Mouse (Mus musculus): ENCODE data around the gene Acbd5. TPM values are rescaled to one million over a fixed set of nuclear protein-coding genes. Genes with fewer than 3 reads are reported as not detected.

Acbd5 gene
- total RNA-seq, 2 experiments from 2014 or later: 74.3 to 81.1 TPM

- DNase-seq (ENCODE audit: low spot score in 2 of 2): no peak
These were observed 387 bp downstream of the Acbd5 start for GRCm38 (mm10) chr2:23068370-23068737.

GRCm38 (mm10) chr2:23068894-23069744 is 1.2 kb downstream of the Acbd5 start:
- peak; percentile 93 to 96 for DNase-seq (ENCODE audit: low spot score in 2 of 2)

- DNase-seq (ENCODE audit: low spot score in 2 of 2): no peak
These were observed 2.5 kb downstream of the Acbd5 start for GRCm38 (mm10) chr2:23070491-23070890.

- DNase-seq (ENCODE audit: low spot score in 2 of 2): no peak
These were observed 3.4 kb downstream of the Acbd5 start for GRCm38 (mm10) chr2:23071406-23071805.

DNA sequence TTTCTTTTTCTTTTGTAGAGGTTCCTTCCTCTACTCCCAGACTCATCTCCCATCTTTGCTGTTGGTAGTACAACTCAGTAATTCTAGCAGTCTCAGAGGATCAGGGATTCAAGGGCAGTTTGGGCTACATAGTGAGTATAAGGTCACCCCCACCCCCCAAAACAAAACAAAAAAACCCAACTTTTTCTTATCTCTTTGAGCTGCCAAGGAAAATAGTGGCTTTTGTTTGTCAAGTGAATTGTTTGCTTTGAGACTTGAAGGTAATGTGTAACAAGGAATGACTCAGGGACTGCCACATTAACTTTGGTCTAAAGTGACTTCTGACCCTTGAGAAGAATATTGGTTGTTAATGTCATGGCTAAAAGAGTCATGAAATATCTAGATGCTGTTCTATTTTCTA is 7.9 kb downstream of the Acbd5 start:
- no peak for DNase-seq (ENCODE audit: low spot score in 2 of 2)

- no peak for DNase-seq (ENCODE audit: low spot score in 2 of 2)
These were observed 8.8 kb downstream of the Acbd5 start for GRCm38 (mm10) chr2:23076783-23077182.

DNA sequence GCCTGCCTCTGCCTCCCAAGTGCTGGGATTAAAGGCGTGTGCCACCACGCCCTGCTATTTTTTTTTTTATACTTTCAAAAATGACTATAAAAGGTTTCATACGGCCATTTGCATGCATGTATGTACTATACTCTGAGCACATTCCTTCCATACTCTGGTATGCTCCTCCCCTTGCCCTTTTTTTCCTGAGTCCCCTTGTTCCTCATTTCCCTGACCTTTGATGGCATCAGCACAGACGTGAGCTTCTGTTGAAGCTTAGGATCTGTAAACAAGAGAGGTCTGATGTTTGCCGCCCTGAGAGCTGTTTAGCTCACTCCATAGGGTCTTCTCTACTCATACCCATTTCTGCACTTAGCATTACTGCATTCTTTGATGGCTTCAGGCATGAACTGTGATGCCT is 9.7 kb downstream of the Acbd5 start:
- no peak for DNase-seq (ENCODE audit: low spot score in 2 of 2)

DNA sequence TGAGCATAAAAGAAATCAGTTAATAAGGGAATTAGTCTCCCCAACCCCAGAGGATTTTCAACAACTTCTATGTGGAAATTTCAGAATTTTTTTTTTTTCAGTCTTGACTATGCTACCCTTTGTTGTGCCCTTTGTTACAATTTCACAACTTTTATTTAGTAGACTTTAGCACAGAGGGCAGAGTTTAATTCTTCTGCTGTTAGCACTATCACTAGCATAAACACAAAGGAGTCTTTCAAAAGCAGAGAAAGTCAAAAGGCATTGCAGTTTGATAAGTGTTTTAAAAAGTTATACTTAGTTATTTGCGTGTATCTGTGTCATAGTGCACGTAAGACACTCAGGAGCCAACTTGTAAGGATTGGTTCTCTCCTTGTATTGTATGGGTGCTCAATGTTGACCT is 10.6 kb downstream of the Acbd5 start:
- no peak for DNase-seq (ENCODE audit: low spot score in 2 of 2)

DNA sequence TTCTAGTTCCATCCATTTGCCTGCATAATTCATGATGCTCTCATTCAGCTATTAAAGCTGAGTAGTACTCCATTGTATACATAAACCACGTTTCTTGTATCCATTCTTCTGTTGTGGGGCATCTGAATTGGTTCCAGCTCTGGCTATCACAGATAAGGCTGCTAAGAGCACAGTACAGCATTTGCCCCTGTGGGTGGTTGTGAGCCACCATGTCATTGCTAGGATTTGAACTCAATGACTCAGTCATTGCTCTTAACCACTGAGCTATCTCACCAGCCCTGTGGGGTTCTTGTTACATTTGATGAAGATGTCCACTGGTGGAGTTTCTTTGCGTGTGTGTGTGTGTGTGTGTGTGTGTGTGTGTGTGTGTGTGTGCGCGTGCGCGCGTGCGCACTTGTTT is 16.6 kb downstream of the Acbd5 start:
- no peak for DNase-seq (ENCODE audit: low spot score in 2 of 2)

GRCm38 (mm10) chr2:23092216-23092615 is 24.2 kb downstream of the Acbd5 start:
- peak in 1 of 2 experiments; percentile 15 for DNase-seq (ENCODE audit: low spot score in 2 of 2)

- DNase-seq (ENCODE audit: low spot score in 2 of 2): no peak
These were observed 29.1 kb downstream of the Acbd5 start for GRCm38 (mm10) chr2:23097028-23097427.

DNA sequence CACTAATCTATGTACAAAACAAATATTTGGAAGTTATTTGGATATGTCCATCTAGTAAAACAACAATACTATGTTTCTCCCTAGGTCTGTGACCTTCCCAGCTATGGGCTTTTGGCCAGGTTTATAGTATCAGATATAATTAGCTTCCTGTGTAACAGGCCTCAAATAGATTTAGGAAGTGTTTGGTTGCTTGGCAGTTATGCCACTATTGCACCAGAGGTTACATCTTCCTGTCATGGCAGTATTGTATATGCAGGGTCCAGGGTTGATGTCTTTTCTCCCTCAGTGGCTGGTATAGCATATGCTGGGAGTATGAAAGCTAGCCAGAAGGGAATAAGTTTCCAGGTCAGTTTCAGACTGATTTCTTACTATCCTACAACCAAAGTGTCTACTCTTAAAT is 34.3 kb downstream of the Acbd5 start:
- no peak for DNase-seq (ENCODE audit: low spot score in 2 of 2)

- DNase-seq (ENCODE audit: low spot score in 2 of 2): no peak
These were observed 51.6 kb downstream of the Acbd5 start for GRCm38 (mm10) chr2:23119573-23119972.

- DNase-seq (ENCODE audit: low spot score in 2 of 2): no peak
These were observed 87.2 kb downstream of the Acbd5 start for GRCm38 (mm10) chr2:23155199-23155621.

DNA sequence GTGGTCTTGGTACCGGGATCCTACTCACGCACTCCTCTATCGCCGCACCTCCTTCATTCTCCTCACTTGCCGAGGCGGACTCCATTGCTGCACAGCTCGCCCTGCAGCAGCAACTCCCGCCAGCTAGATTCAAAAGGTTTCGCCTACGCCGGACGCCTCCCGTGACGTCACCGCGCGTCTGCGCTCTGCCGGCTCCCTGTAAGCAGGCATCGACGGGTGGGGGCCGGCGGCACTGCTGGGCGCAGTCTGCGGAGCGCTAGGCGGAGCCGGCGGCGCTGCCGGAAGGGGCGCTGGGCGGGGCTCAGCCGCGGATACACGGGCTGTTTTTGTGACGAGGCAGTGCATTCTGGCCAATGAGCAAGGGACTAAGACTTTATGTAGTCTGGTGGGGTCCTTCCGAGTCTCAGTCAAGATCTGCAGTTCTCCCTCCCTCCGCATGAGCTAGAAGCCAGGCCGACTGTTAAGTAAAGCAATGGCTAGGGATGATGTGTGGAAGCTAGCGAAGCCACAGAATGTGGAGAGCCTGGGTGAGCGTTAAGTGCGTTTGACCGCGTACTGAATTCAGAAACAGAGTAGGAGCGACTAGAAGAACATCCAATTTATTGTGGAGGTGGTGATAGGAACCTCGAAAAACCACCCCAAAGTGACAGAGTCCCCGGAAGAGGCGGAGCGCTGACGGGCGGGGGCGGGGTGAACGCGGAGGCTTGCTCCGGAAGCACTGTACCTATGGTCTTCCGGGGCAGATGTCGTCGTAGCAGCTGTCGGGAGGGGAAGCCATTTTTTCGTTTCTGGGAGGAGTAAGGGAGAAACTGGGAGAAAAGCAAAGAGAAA is 88.0 kb downstream of the Acbd5 start, which contains the start of the genes Mastl and Yme1l1:
TSS of gene Mastl (minus strand) at position 248 of the 831 bp plus-strand sequence.
TSS of gene Yme1l1 (plus strand) at position 593 of the 831 bp plus-strand sequence.
- peak; percentile 96 to 98 for DNase-seq (ENCODE audit: low spot score in 2 of 2)

DNA sequence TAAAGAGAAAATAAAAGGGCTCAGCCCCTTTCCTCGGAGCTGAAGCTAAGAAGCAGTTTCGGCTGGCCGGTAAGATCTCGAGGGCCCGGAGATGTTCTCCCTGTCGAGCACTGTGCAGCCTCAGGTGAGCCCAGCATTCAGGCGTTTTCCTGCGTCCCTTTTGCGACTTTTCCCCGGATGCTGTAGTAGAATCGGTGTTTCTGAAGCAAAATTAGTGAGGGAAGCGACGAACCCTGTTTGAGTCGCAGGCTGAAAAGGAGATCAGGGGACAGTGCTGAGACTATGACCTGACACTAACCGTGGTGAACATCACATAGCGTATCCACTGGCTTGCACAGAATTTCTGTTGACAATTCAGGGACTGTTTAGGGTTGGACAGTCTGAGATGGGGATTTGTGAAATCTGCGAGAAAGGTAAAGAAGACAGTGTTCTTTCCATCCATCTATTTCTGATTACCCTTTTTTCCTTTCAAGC is 88.7 kb downstream of the Acbd5 start:
- no peak for DNase-seq (ENCODE audit: low spot score in 2 of 2)

Other genes with a start within 250 kb of the Acbd5 start
- 10 to 100 TPM; 17.3 to 18.3 TPM for gene Pdss1, start 172.6 kb upstream of the Acbd5 start, total RNA-seq (2021)
- gene Abi1, start 27.9 kb upstream of the Acbd5 start, total RNA-seq (2021): 100 to 1,000 TPM; 213 to 215 TPM
- gene Mastl, start 87.9 kb downstream of the Acbd5 start, total RNA-seq (2021): 1 to 10 TPM; 1.3 to 1.7 TPM
- 10 to 100 TPM; 80.5 to 88.4 TPM for gene Yme1l1, start 88.2 kb downstream of the Acbd5 start, total RNA-seq (2021)
- gene 4931423N10Rik, start 139.3 kb downstream of the Acbd5 start, total RNA-seq (2021): under 1 TPM in 1 of 2 experiments, not detected in 1; 0.23 TPM

All from layer of hippocampus, postnatal 14 days (tissue).